Mouse (Mus musculus) MEL (cell line): ENCODE data around the gene Pf4. TPM values are rescaled to one million over a fixed set of nuclear protein-coding genes. Genes with fewer than 3 reads are reported as not detected.

Experiments
- DNase-seq: peaks from one replicate; pipeline ENCODE4 v3.0.0; 2011; ENCODE audit warnings: low read depth, low spot score
- H3K27ac ChIP-seq: 2 replicates; pipeline ENCODE4 v1.5.1; 2012; ENCODE audit warnings: low read depth, mild to moderate bottlenecking, control low read depth, low read length, moderate library complexity; ENCODE audit not compliant: control insufficient read depth
- H3K27me3 ChIP-seq, 2 experiments: fragments of 150-350 bp in 1 of 2; sonication (generic) in 1 of 2; 2 replicates each; pipeline ENCODE4 v1.6.1; 2012; ENCODE audit warnings: low read length in 2 of 2, mild to moderate bottlenecking in 2 of 2, improper control_type of control experiment in 1 of 2, moderate library complexity in 1 of 2; ENCODE audit not compliant: insufficient read depth in 2 of 2, control insufficient read depth in 1 of 2
- H3K36me3 ChIP-seq, 2 experiments: 2 replicates each; pipeline ENCODE4 v1.6.1; 2012 to 2014; ENCODE audit warnings: low read length in 2 of 2, improper control_type of control experiment in 1 of 2, inconsistent platforms in 1 of 2, mild to moderate bottlenecking in 1 of 2; ENCODE audit not compliant: insufficient read depth in 2 of 2, control insufficient read depth in 1 of 2
- H3K4me1 ChIP-seq, 2 experiments: fragments of 150-350 bp in 1 of 2; sonication (generic) in 1 of 2; 2 replicates each; pipeline ENCODE4 v1.6.1; 2012; ENCODE audit warnings: low read length in 2 of 2, improper control_type of control experiment in 1 of 2, mild to moderate bottlenecking in 1 of 2; ENCODE audit not compliant: insufficient read depth in 2 of 2, control insufficient read depth in 1 of 2
- H3K4me3 ChIP-seq, 2 experiments: fragments of 150-350 bp in 1 of 2; sonication (generic) in 1 of 2; 2 replicates each; pipeline ENCODE4 v1.5.1; 2012; ENCODE audit warnings: low read depth in 2 of 2, low read length in 2 of 2, mild to moderate bottlenecking in 2 of 2, moderate library complexity in 2 of 2, control low read depth in 1 of 2, improper control_type of control experiment in 1 of 2; ENCODE audit not compliant: control insufficient read depth in 1 of 2, insufficient read depth in 1 of 2
- H3K79me2 ChIP-seq: 2 replicates; pipeline ENCODE4 v1.6.1; 2012; ENCODE audit warnings: mild to moderate bottlenecking, low read length, moderate library complexity; ENCODE audit not compliant: control insufficient read depth, poor library complexity, insufficient read depth
- H3K9ac ChIP-seq: 2 replicates; pipeline ENCODE4 v1.6.1; 2012; ENCODE audit warnings: low read depth, mild to moderate bottlenecking, control low read depth, low read length, moderate library complexity; ENCODE audit not compliant: control insufficient read depth, poor library complexity, severe bottlenecking
- H3K9me3 ChIP-seq: fragments of 150-350 bp; sonication (generic); replicated peaks from 2 replicates; pipeline ENCODE4 v1.6.1; 2012; ENCODE audit warnings: mild to moderate bottlenecking, low read length, improper control_type of control experiment, moderate library complexity; ENCODE audit not compliant: insufficient read depth
- BHLHE40 ChIP-seq: IDR thresholded peaks from 2 replicates; pipeline ENCODE4 v1.6.1; 2012; ENCODE audit warnings: low read depth, mild to moderate bottlenecking, inconsistent platforms, low read length, improper control_type of control experiment, borderline replicate concordance
- E2F4 ChIP-seq: IDR thresholded peaks from 2 replicates; pipeline ENCODE4 v1.6.1; 2011; ENCODE audit warnings: low read depth, low read length, improper control_type of control experiment, borderline replicate concordance
- ELF1 ChIP-seq: IDR thresholded peaks from 2 replicates; pipeline ENCODE4 v1.6.1; 2014; ENCODE audit warnings: low read depth, mild to moderate bottlenecking, inconsistent platforms, low read length, improper control_type of control experiment, moderate library complexity
- ETS1 ChIP-seq: IDR thresholded peaks from 2 replicates; pipeline ENCODE4 v1.6.1; 2012; ENCODE audit warnings: low read depth, mild to moderate bottlenecking, inconsistent platforms, low read length, improper control_type of control experiment, moderate library complexity
- GABPA ChIP-seq: IDR thresholded peaks from 2 replicates; pipeline ENCODE4 v1.6.1; 2012; ENCODE audit warnings: low read depth, mild to moderate bottlenecking, inconsistent platforms, low read length, improper control_type of control experiment, moderate library complexity
- GATA1 ChIP-seq: IDR thresholded peaks from 2 replicates; pipeline ENCODE4 v1.6.1; 2011; ENCODE audit warnings: low read depth, low read length, improper control_type of control experiment
- JUND ChIP-seq: IDR thresholded peaks from 2 replicates; pipeline ENCODE4 v1.6.1; 2011; ENCODE audit warnings: low read depth, mild to moderate bottlenecking, improper control_type of control experiment, low read length
- KAT2A ChIP-seq: conservative IDR thresholded peaks from 2 replicates; pipeline ENCODE4 v1.6.1; 2012; ENCODE audit warnings: low read depth, low read length, improper control_type of control experiment, inconsistent platforms
- MAFK ChIP-seq: IDR thresholded peaks from 2 replicates; pipeline ENCODE4 v1.6.1; 2011; ENCODE audit warnings: low read depth, mild to moderate bottlenecking, low read length, improper control_type of control experiment, borderline replicate concordance
- MEF2A ChIP-seq: IDR thresholded peaks from 2 replicates; pipeline ENCODE4 v1.6.1; 2014; ENCODE audit warnings: low read depth, mild to moderate bottlenecking, inconsistent platforms, low read length, improper control_type of control experiment; ENCODE audit not compliant: poor library complexity, insufficient replicate concordance, severe bottlenecking; ENCODE audit errors: extremely low read depth
- MXI1 ChIP-seq: IDR thresholded peaks from 2 replicates; pipeline ENCODE4 v1.6.1; 2011; ENCODE audit warnings: mild to moderate bottlenecking, low read depth, low read length, improper control_type of control experiment
- MYC ChIP-seq: IDR thresholded peaks from 2 replicates; pipeline ENCODE4 v1.6.1; 2011; ENCODE audit warnings: low read depth, mild to moderate bottlenecking, low read length, improper control_type of control experiment, moderate library complexity
- NELFE ChIP-seq: IDR thresholded peaks from 2 replicates; pipeline ENCODE4 v1.6.1; 2011; ENCODE audit warnings: low read depth, low read length, improper control_type of control experiment
- NRF1 ChIP-seq: IDR thresholded peaks from 2 replicates; pipeline ENCODE4 v1.6.1; 2014; ENCODE audit warnings: low read depth, mild to moderate bottlenecking, inconsistent platforms, low read length, improper control_type of control experiment, moderate library complexity; ENCODE audit not compliant: poor library complexity, insufficient read depth, severe bottlenecking
- POLR2AphosphoS2 ChIP-seq: IDR thresholded peaks from 2 replicates; pipeline ENCODE4 v1.6.1; 2011; ENCODE audit warnings: low read length, improper control_type of control experiment
- POLR2AphosphoS5 ChIP-seq: IDR thresholded peaks from 2 replicates; pipeline ENCODE4 v1.6.1; 2012; ENCODE audit warnings: low read depth, borderline replicate concordance, mild to moderate bottlenecking, inconsistent platforms, low read length, moderate library complexity, mixed read lengths
- SIN3A ChIP-seq: IDR thresholded peaks from 2 replicates; pipeline ENCODE4 v1.6.1; 2012; ENCODE audit warnings: low read length, improper control_type of control experiment, inconsistent platforms
- SMC3 ChIP-seq: IDR thresholded peaks from 2 replicates; pipeline ENCODE4 v1.6.1; 2011; ENCODE audit warnings: low read depth, low read length, improper control_type of control experiment
- TBP ChIP-seq: IDR thresholded peaks from 2 replicates; pipeline ENCODE4 v1.8.0; 2011; ENCODE audit warnings: low read depth, low read length, improper control_type of control experiment
- UBTF ChIP-seq: IDR thresholded peaks from 2 replicates; pipeline ENCODE4 v1.6.1; 2012; ENCODE audit warnings: low read depth, mild to moderate bottlenecking, inconsistent platforms, low read length, improper control_type of control experiment, moderate library complexity, borderline replicate concordance; ENCODE audit not compliant: insufficient read depth
- USF1 ChIP-seq: IDR thresholded peaks from 2 replicates; pipeline ENCODE4 v1.6.1; 2014; ENCODE audit warnings: low read depth, mild to moderate bottlenecking, inconsistent platforms, low read length, improper control_type of control experiment, moderate library complexity
- ZC3H11A ChIP-seq: IDR thresholded peaks from 2 replicates; pipeline ENCODE4 v1.6.1; 2012; ENCODE audit warnings: low read depth, mild to moderate bottlenecking, inconsistent platforms, low read length, improper control_type of control experiment
- ZKSCAN1 ChIP-seq: IDR thresholded peaks from 2 replicates; pipeline ENCODE4 v1.6.1; 2012; ENCODE audit warnings: low read depth, mild to moderate bottlenecking, inconsistent platforms, low read length, improper control_type of control experiment, moderate library complexity
- ZMIZ1 ChIP-seq: IDR thresholded peaks from 2 replicates; pipeline ENCODE4 v1.6.1; 2012; ENCODE audit warnings: low read depth, mild to moderate bottlenecking, inconsistent platforms, low read length, improper control_type of control experiment, moderate library complexity
- ZNF384 ChIP-seq: IDR thresholded peaks from 2 replicates; pipeline ENCODE4 v1.6.1; 2012; ENCODE audit warnings: low read depth, mild to moderate bottlenecking, inconsistent platforms, low read length, improper control_type of control experiment
- polyA plus RNA-seq, 2 experiments: library from polyadenylated mRNA; stranded (reverse) in 1 of 2; unstranded in 1 of 2; fragments of >175 nt in 1 of 2; fragments of >200 nt in 1 of 2; gene quantifications; 2 replicates each; pipeline versions ENCODE4 v1.2.1 to v1.2.4; 2012; ENCODE audit warnings: low replicate concordance in 2 of 2, low read depth in 1 of 2; ENCODE audit not compliant: insufficient read length in 2 of 2, insufficient read depth in 1 of 2, missing spikeins in 1 of 2
- total RNA-seq: library from RNA; depleted of rRNA; stranded (reverse); fragments of 300-350 nt; gene quantifications from 2 replicates; pipeline ENCODE4 v1.2.3, GENCODE M21; 2012

The Pf4 gene
- total and polyA plus RNA-seq, 3 experiments, result 283 to 393 TPM; not detected in 1

- no peak for TF ChIP-seq USF1
- no peak for TF ChIP-seq E2F4
Measured at GRCm38 (mm10) chr5:90775562-90775961, 3.3 kb downstream of the Pf4 start (continued).

GRCm38 (mm10) chr5:90777621-90778020, 5.4 kb downstream of the Pf4 start:
- Histone ChIP-seq H3K9ac (no peak overlapping the region), H3K4me3 (no peak overlapping the region), H3K36me3 (peaks cover 0 to 27% of the 10 kb centered on the region in 2 experiments; a peak in 2 of 4 replicates), H3K27ac (no peak overlapping the region), H3K4me1 (peaks cover 10 to 27% of the 10 kb centered on the region in 2 experiments), H3K9me3 (no peaks in the 10 kb centered on the region), H3K27me3 (no peaks in the 10 kb centered on the region), H3K79me2 (peaks cover 1% of the 10 kb centered on the region; the same call in 1 of the 2 replicates)
- DNase-seq, result no peak
- TF ChIP-seq TBP (no peak), NELFE (no peak), ZKSCAN1 (no peak), ZC3H11A (no peak), ETS1 (no peak), ZMIZ1 (no peak), USF1 (no peak), E2F4 (no peak), UBTF (no peak), NRF1 (no peak), BHLHE40 (no peak)

- TF ChIP-seq KAT2A (no peak), POLR2AphosphoS5 (no peak), GABPA (no peak), UBTF (no peak), MAFK (no peak), NRF1 (no peak), ELF1 (no peak), E2F4 (no peak), NELFE (no peak), SIN3A (no peak), MEF2A (no peak), SMC3 (no peak), POLR2AphosphoS2 (no peak), ZNF384 (no peak), ZKSCAN1 (no peak), GATA1 (no peak), MYC (no peak), JUND (no peak), MXI1 (no peak), BHLHE40 (no peak)
- H3K4me1 ChIP-seq, result peaks cover 10 to 22% of the 10 kb centered on the region in 2 experiments
- no peak overlapping the region for H3K4me3 ChIP-seq
- DNase-seq, result no peak
- H3K9ac ChIP-seq, result no peak overlapping the region
- H3K27me3 ChIP-seq, result no peaks in the 10 kb centered on the region
- no peaks in the 10 kb centered on the region for H3K9me3 ChIP-seq
- no peaks in the 10 kb centered on the region for H3K79me2 ChIP-seq
- H3K27ac ChIP-seq, result no peak overlapping the region
- H3K36me3 ChIP-seq, result peaks cover 0 to 23% of the 10 kb centered on the region in 2 experiments; a peak in 2 of 4 replicates
Measured at GRCm38 (mm10) chr5:90778856-90779255, 6.6 kb downstream of the Pf4 start.
